Mouse (Mus musculus): ENCODE measurements around the gene H2-Ob. TPM values are rescaled to one million over a fixed set of nuclear protein-coding genes. Genes with fewer than 3 reads are reported as not detected.
A peak's percentile ranks its signal among the peaks of the same experiment; 100 is the strongest.

Gene H2-Ob
- under 1 TPM; 0.28 to 0.65 TPM for total RNA-seq (2021)
- long read RNA-seq, experiment 1 = 0 reads
- long read RNA-seq, experiment 2 = 0 reads

DNA sequence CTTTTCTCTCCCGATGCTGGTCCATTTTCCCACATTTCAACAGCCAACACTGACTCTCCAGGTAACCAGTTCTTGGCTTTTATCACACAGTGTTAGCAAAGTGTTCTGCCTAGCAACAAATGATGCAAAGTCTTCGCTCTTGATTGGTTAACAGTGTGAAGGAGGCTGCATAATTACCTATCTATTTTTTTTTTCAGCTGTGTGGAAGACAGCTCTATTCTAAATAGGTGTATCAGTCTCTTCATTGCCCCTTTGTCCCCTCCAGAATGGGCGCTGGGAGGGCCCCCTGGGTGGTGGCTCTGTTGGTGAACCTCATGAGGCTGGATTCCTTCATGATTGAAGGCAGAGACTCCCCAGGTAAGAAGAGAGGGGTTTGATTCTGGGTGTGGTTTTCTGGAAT is at the start of gene H2-Ob:
TSS of gene H2-Ob (plus strand) at position 198 of the 400 bp plus-strand sequence.
- no peak for DNase-seq (ENCODE audit: low spot score in 2 of 2)

DNA sequence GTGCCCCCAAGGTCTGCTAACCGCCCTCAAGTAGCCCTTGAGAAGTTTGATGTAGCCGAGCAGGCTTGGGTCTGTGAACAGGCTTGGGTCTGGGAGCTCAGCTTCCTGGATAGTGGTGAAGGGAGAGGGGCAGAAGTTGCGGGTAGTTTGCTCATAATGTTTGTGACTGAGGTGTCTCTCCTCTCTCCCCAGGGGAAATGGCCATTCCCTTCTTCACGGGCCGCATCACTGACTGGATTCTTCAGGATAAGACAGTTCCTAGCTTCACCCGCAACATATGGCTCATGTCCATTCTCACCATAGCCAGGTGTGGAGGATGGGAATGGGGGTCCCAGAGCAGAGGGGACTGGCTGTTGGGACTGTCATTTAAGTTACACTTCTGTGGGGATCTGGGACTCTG is 49.7 kb upstream of the H2-Ob start:
- DNase-seq (ENCODE audit: low spot score in 2 of 2) = no peak

DNA sequence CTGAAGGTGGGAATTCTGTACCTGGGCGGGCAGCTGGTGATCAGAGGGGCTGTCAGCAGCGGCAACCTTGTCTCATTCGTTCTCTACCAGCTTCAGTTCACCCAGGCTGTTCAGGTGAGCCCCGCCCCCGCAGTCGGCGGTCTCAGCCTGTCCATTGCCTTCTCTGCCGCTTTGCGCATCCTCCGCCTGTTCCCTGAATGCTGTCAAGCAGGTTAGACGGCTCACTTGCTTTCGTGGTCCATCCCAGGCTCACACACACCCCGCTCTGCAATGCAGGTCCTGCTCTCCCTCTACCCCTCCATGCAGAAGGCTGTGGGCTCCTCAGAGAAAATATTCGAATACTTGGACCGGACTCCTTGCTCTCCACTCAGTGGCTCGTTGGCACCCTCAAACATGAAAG is 45.9 kb upstream of the H2-Ob start:
- no peak for DNase-seq (ENCODE audit: low spot score in 2 of 2)

DNA sequence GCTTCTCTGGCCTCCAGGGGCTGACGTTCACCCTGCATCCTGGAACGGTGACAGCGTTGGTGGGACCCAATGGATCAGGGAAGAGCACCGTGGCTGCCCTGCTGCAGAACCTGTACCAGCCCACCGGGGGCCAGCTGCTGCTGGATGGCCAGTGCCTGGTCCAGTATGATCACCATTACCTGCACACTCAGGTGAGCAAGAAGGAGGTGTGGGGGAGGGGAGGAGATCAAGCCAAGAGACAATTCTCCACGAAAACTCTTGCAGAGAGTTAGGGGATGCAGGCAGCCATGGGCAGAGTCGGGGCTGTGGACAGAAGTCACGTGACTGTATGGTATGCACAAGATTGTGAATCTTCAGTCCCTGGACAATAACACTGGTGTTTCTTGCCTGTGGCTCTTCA is 45.2 kb upstream of the H2-Ob start:
- no peak for DNase-seq (ENCODE audit: low spot score in 2 of 2)

DNA sequence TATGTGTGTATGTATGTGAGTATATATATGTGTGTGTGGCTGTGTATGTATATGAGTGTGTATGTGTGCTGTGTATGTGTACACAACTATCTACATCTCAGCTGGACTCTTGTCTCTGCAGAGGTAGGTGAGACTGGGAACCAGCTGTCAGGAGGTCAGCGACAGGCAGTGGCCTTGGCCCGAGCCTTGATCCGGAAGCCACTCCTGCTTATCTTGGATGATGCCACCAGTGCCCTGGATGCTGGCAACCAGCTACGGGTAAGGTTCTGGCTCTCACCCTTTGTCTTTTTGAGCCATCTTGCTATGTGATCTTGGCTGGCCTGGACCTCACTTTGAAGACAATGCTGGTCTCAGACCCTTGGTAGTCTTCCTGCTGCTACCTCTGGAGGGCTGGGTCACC is 44.0 kb upstream of the H2-Ob start:
- DNase-seq (ENCODE audit: low spot score in 2 of 2) = no peak

DNA sequence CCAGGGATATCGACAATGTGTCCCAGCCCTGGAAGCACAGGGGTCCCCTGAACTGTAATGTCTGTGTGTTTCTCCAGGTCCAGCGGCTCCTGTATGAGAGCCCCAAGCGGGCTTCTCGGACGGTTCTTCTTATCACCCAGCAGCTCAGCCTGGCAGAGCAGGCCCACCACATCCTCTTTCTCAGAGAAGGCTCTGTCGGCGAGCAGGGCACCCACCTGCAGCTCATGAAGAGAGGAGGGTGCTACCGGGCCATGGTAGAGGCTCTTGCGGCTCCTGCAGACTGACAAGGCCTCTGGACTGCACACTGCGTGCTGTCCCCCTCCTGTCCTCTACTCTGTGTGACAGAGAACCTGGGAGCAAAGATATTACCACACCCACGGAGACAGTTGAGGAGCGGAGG is 42.2 kb upstream of the H2-Ob start:
- DNase-seq (ENCODE audit: low spot score in 2 of 2) = no peak

DNA sequence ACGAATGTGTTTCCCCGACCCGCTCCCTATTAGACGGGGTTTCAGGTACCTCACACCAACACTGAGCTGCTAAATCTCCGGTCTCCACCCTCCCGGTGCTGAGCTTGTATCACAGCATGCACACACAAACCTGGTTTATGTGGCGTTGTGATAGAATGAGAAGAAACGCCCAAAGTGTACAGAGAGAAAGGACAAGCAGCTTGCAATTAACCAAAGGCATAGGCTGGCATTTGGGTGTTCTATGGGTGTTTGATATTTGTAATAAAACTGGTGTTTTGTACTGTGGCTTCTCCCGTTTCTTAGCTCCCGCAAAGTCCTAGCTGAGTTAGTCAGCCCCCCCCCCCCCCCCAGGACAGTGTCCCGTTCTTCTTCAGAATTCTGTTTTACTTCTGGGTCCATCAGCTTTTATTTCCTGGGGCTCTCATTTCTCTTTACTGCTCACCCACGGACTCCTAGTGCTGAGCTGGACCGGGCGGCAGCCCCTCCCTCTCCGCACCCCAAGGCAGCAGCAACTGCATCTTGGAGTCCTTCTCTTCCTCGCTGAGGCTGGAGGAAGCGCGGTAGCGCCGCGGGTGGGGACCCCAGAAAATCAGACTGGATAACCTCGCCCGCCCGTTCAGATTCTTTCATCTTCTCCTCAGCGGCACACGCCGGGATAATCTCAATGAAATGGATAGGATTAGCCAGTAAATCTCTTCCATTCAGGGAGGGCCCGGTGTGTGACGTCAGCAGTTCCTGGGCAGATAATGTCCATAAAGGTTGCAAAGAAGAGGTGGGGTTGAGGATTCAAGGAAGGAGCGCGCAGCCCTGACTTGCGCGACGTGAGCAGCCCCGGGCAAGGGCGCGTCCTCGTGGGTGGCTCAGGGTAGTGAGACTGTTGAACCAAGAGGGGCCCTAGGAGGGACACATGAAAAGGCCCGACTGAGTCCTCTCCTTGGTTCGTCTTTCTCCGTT is 41.5 kb upstream of the H2-Ob start, which contains the start of gene Psmb8:
TSS of gene Psmb8 (plus strand) at position 781 of the 954 bp plus-strand sequence.
- peak; percentile 68 to 81 for DNase-seq (ENCODE audit: low spot score in 2 of 2)

DNA sequence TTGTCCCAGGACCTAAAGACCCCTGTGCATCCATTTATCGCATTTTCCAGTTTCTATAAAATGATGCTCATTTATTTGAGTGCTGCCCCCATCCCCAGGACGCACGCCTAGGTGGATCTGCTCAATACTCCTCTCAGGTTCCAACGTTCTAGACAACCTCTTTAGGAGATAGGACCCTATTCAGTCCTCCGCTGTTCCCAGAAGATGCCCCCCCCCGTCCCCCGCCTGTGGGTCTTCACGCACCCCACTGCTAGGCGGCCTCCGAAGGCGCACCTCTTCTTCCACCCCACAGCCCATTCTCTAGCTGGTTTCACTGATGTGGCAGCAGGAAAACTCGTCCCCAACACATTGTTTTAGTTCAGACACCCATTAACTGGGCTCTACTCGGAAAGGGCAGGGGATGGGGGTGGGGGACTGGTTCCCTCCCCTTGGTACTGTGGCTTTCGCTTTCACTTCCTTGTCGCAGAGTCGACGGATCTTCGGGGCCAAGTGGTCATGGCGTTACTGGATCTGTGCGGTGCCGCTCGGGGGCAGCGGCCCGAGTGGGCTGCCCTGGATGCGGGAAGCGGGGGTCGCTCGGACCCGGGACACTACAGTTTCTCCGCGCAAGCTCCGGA is 40.7 kb upstream of the H2-Ob start:
- DNase-seq (ENCODE audit: low spot score in 2 of 2) = no peak

DNA sequence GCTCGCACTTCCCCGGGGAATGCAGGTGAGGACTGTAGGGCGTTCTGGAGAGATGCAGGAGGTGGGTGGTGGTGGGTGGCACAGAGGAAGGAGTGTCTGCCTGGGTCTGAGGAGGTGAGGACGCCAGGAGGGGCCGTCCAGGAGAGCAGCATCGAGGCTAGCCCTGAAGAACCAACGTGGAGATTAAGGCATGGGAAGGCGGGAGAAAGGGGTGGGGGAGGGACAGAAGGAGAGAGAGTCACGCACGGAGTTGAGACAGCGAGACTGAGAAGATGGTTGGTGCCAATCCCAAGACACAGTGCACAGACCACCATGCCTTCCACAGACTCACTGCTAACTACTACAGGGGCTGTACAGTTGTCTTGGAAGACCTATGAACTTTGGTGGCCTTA is 40.2 kb upstream of the H2-Ob start:
- DNase-seq (ENCODE audit: low spot score in 2 of 2) = no peak

DNA sequence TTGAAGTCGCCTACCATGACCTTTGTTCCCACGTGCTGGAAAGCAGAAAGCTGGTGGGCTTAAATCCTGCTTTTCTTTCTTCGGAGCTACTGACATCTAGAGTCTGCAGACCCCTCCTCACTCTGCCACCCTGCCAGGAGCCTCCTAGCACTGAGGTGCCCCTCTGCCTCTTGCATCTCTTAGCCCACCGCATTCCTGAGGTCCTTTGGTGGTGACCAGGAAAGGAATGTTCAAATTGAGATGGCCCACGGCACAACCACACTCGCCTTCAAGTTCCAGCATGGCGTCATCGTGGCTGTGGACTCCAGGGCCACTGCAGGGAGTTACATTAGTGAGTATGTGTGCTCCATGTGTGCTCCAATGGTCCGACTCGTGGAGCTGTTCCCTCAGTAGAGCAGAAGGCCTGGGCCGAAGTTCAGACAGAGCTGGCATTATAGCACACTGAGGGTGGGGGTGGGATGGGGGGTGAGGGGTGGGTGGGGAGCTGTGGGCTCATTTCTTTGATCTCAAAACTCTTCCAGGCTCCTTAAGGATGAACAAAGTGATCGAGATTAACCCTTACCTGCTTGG is 39.6 kb upstream of the H2-Ob start:
- no peak for DNase-seq (ENCODE audit: low spot score in 2 of 2)

DNA sequence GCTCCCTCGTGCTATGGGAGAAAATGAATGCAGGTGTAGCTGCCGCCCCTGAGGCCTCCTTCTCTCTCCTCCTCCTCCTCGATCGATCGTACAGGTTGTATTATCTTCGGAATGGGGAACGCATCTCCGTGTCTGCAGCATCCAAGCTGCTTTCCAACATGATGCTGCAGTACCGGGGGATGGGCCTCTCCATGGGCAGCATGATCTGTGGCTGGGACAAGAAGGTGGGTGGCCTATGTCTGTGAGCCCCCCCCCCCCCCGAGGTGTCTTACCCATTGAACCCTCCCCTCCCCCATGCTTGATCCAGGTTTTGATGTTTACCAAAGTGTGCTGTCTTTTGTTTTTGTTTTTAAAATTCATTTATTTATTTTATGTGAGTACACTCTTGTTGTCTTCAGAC is 38.7 kb upstream of the H2-Ob start:
- DNase-seq (ENCODE audit: low spot score in 2 of 2) = no peak

DNA sequence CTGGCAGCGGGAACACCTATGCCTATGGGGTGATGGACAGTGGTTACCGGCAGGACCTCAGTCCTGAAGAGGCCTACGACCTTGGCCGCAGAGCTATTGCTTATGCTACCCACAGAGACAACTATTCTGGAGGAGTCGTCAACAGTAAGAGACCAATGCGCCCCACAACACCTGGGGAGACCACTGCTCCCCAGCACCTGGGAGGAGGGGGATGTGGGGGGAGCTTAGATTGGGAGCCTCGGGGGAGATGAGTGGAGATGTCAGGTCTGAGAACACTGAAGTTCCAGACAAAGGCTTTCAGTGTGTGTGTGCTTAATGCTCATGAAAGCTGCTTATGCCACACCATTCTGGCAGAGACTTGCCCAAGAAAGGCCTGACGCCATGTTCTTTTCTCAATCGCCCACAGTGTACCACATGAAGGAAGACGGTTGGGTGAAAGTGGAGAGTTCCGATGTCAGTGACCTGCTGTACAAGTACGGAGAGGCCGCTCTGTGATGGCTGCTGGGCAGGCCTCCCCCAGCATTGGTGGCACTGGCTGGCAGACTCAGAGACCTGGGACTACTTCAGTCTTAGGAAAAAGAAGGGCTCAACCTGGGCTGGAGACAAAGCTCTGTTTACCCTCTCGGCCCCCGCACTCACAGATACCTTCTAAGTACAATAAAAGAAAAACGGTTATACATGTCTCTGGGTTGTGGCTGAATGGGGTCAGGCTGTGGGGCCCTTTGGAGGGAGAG is 37.8 kb upstream of the H2-Ob start:
- no peak for DNase-seq (ENCODE audit: low spot score in 2 of 2)

DNA sequence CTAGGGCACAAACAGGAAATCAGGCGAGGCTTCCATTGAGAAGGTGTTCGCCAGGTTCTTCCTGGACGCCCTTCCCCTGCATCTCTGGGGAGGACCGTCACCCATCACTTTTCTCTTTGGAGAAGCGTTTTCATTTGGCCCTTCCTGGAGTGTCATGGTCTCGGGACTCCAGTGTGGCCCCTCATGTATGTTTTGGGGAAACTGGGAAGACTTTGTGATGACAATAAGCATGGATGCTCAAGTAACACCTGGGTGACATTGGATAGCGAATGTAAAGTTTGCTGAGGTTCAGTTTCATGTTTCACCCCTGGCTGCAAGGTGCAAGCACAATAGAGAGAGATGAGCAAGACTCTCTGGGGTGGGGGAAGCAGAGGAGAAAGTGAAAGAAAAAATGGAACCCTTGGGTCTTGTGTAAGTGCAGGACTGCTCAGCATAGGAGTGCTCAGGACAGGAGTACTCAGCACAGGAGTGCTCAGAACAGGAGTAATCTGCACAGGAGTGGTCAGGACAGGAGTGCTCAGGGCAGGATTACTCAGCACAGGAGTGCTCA is 37.1 kb upstream of the H2-Ob start:
- DNase-seq (ENCODE audit: low spot score in 2 of 2) = no peak

DNA sequence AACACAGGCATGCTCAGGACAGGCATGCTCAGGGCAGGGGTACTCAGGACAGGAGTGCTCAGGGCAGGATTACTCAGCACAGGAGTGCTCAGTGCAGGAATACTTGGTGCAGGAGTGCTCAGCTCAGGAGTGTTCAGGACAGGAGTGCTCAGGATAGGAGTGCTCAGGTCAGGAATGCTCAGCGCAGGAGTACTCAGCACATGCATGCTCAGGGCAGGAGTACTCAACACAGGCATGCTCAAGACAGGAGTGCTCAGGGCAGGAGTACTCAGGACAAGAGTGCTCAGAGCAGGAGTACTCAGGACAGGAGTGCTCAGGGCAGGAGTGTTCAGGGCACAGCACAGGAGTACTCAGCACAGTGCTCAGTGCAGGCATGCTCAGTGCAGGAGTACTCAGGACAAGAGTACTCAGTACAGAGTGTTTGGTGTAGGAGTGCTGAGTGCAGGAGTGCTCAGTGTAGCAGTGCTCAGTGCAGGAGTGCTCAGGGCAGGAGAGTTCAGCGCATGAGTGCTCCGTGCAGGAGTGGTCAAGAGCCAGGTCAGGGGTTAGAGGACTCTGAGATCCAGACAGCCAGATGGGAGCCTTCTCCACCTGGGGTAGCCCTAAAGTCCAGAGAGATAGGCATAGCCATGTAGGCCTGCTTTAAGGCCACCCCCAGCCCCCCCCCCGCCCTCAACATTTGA is 35.8 kb upstream of the H2-Ob start:
- no peak for DNase-seq (ENCODE audit: low spot score in 2 of 2)

DNA sequence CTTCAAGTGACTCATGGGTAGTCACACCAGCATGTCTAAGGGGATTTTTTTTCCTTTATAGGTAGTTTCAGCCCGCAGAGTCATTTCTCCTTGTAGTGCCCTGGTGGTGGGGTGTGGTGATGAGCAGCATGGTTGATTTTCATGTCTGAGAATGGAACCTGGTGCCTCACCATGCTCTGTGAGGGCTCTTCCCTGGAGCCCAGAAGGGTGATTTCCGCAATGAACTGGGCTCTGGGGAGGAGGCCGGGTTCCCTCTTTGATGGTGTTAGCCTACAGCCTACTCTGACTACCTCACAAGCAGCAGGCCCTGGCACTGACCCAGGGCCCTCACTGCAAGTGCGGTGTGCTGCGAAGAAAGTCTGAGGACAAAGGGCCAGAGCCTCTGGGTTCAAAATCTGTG is 35.3 kb upstream of the H2-Ob start, which contains the start of gene Tap2:
TSS of gene Tap2 (plus strand) at position 84 of the 400 bp plus-strand sequence.
- no peak for DNase-seq (ENCODE audit: low spot score in 2 of 2)

DNA sequence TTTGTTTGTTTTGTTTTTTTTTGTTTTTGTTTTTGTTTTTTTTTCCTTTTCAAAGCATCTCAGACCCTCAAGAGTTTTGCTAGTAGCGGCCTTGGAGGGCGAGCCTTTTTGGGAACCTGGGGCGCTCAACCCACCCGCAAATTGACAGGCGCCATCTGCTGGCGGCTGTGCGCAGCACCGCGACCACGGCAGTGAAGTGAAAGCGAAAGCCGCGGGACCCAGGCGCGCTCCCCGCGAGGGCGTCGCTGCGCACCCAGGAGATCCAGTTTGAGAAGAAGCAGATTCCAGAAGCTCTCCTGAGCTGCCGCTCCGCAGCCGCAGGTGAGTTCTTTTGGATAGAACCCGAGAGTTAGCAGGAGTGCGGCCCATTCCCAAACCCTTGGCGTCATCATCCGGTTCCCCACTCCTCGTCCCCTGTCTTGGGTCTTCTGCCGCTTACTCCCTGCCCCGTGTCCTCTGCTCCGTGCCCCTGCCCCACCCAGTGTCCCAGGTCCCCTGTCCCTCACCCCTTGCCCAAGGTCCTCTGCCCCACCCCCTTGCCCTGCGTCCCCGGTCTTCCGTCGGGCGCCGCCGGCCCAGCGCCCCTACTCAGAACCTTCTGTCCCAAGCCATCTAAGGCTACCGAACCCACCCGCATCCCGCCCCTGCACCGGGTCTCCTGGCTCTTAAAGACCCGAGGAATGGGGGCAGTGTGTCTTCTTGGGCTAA is 34.2 kb upstream of the H2-Ob start:
- peak; percentile 75 to 78 for DNase-seq (ENCODE audit: low spot score in 2 of 2)

DNA sequence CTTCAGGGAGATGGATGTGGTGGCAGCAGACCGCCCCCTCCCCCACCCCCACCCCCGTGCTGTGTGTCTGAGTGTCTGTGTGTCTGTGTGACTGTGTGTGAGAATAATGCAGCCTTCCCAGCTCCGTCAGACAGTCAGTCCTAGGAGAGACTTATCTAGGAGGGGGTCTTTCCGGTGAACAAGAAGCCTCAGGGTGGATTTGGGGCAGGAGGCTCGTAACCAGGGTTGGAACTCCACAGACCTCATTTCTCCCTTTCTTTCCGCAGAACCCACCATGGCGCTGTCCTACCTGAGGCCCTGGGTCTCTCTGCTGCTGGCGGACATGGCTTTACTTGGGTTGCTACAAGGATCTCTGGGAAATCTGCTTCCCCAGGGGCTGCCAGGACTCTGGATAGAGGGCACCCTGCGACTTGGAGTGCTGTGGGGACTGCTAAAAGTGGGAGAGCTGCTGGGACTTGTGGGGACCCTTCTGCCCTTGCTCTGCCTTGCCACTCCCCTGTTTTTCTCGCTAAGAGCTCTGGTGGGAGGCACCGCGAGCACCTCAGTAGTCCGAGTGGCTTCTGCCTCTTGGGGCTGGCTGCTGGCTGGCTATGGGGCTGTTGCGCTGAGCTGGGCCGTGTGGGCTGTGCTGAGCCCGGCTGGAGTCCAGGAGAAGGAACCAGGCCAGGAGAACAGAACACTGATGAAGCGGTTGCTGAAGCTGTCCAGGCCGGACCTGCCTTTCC is 33.5 kb upstream of the H2-Ob start:
- no peak for DNase-seq (ENCODE audit: low spot score in 2 of 2)

DNA sequence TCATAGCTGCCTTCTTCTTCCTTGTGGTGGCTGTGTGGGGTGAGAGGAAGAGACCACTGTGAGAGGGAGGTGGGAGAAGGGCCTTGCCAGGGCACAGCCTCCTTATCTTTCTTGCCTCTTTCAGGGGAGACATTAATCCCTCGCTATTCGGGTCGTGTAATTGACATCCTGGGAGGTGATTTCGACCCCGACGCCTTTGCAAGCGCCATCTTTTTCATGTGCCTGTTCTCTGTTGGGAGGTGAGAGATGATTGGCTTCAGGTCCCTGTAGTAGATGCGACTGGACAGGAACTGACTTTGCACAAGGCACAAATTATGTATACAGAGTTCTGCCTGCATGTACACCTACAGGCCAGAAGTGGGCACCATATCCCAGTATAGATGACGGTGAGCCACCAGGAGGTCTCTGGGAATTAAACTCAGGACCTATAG is 32.9 kb upstream of the H2-Ob start:
- no peak for DNase-seq (ENCODE audit: low spot score in 2 of 2)

DNA sequence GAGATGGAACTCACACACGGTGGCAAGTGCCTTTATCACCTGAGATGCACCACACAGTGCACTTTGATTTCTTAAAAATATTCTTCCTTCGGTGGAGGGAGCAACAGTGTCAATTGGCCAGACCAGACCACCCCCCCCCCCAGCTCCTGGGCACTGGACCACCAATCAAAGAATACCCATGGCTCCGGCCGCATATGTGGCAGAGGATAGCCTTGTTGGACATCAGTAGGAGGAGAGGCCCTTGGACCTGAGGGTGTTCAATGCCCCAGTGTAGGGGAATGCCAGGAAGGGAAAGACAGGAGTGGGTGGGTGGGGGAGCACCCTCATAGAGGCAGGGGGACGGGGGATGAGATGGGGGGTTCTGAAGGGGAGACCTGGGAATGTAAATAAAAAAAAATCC is 32.0 kb upstream of the H2-Ob start:
- no peak for DNase-seq (ENCODE audit: low spot score in 2 of 2)
